Mouse (Mus musculus) thymus, adult 2 months (tissue): Measurements from ENCODE around the gene Sh3bgrl3.

Experiments used
- CTCF ChIP-seq: fragments of 200-500 bp; IDR thresholded peaks from 2 replicates; pipeline ENCODE4 v1.5.1; 2012; ENCODE audit warnings: mild to moderate bottlenecking, control low read depth, low read length, moderate library complexity, borderline replicate concordance; ENCODE audit not compliant: control insufficient read depth, poor library complexity, insufficient read depth; ENCODE audit errors: extremely low read depth
- POLR2A ChIP-seq: fragments of 200-500 bp; IDR thresholded peaks from 2 replicates; pipeline ENCODE4 v1.6.1; 2012; ENCODE audit warnings: mild to moderate bottlenecking, low read length, control low read depth, moderate library complexity; ENCODE audit not compliant: control insufficient read depth, poor library complexity, insufficient read depth; ENCODE audit errors: extremely low read depth

DNA sequence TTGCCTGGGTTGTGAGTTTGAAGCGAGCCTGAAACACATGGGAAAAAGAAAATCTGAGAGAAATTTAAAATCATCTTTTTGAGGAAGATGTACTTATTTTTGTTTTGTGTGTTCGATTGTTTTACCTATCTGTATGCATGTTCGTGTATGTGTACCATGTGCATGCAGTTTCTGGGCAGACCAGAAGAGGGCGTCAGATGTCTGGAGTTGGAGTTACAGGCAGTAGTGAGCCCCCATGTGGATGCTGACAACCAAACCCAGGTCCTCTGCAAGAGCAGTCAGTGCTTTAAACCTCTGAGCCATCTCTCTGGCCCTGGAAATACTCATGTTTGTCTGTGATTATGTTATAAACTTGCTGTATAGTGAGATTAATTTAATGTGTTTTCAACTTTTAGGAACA lies 43.6 kb downstream of the Sh3bgrl3 start:
- TF ChIP-seq CTCF = no peak
- TF ChIP-seq POLR2A = no peak
